Mouse (Mus musculus) urinary bladder, postnatal 0 days (tissue): ENCODE measurements around the gene Abat. TPM values are rescaled to one million over a fixed set of nuclear protein-coding genes. Genes with fewer than 3 reads are reported as not detected.

Experiments used
- microRNA-seq: library from miRNA; unstranded; fragments of <30 nt; microRNA quantifications from one replicate; pipeline ENCODE4, GENCODE M21; 2016
- polyA plus RNA-seq: library from polyadenylated mRNA; unstranded; fragments of >200 nt; fragmentation: Nextera tagmentation; extraction: Ambion mirVana; gene quantifications from 2 replicates; pipeline ENCODE4 v1.2.1, GENCODE M21; 2015

Abat gene
- 7.3 and 10.5 TPM in 2 replicates for polyA plus RNA-seq

GRCm38 (mm10) chr16:8513236-8513906 lies at the start of gene Abat:
TSS of gene Abat (plus strand) at chr16:8513429.

GRCm38 (mm10) chr16:8470603-8471481 lies 42.4 kb upstream of the Abat start, which contains the start of gene Mettl22:
TSS of gene Mettl22 (plus strand) at chr16:8470788.

GRCm38 (mm10) chr16:8637217-8638051 lies 124.2 kb downstream of the Abat start, which contains the start of the genes Pmm2 and Tmem186:
TSS of gene Pmm2 (plus strand) at chr16:8637674.
TSS of gene Tmem186 (minus strand) at chr16:8637712.

Small RNA genes lying within 50 kb of the gene (microRNA-seq; reads per million reads assigned to microRNA genes)
- not detected for gene Gm22137

Other genes starting within 250 kb of the Abat start
- gene Tmem114, start 88.3 kb upstream of the Abat start, polyA plus RNA-seq: 0.15 and 0.23 TPM in 2 replicates
- 13.2 and 16.5 TPM in 2 replicates for gene Mettl22, start 42.6 kb upstream of the Abat start, polyA plus RNA-seq
- gene Pmm2, start 124.2 kb downstream of the Abat start, polyA plus RNA-seq: 38.1 and 38.3 TPM in 2 replicates
- 8.5 and 8.7 TPM in 2 replicates for gene Tmem186, start 124.3 kb downstream of the Abat start, polyA plus RNA-seq
- 46.8 TPM in 2 replicates for gene Carhsp1, start 158.7 kb downstream of the Abat start, polyA plus RNA-seq
- gene Gm5767, start 167.3 kb downstream of the Abat start, polyA plus RNA-seq: not detected in 2 replicates